Mouse (Mus musculus) liver, adult 2 months (tissue): ENCODE data around the gene Ngf.

ENCODE experiments used
- CTCF ChIP-seq: fragments of 200-500 bp; IDR thresholded peaks from 2 replicates; pipeline ENCODE4 v1.5.1; 2011; ENCODE audit warnings: low read depth, low read length, control low read depth
- POLR2A ChIP-seq: fragments of 200-500 bp; IDR thresholded peaks from 2 replicates; pipeline ENCODE4 v1.6.1; 2011; ENCODE audit warnings: low read length, control low read depth; ENCODE audit not compliant: insufficient read depth; ENCODE audit errors: extremely low read depth

DNA sequence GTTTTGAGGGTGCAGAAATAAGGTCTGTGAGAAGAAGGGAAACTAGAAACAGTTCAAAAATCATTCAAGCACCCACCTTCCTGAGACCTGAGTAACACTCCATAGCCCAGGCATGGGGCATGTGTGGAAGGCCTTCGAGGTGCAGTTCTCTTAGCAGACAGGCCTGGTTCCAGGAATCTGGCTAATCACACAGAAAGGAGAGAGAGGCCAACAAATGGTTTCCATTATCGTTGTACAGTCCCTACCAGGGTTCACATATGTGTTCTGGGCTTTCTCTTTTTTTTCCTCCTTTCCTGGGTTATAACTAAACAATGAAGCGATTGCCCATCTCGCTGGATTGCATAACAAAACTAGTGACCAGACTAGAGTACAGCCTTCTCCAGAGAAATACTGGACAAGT, 35.4 kb downstream of the Ngf start:
- TF ChIP-seq CTCF (no peak), POLR2A (no peak)
